Mouse (Mus musculus) lung, postnatal 0 days (tissue): ENCODE data around the gene Diras2. TPM values are rescaled to one million over a fixed set of nuclear protein-coding genes. Genes with fewer than 3 reads are reported as not detected.

Source experiments
- ATAC-seq: fragments of 200-750 bp; cut with Nextera tagmentation; 2 replicates; pipeline ENCODE4 v1.8.0; 2017; ENCODE audit warnings: moderate library complexity
- DNase-seq: peaks from one replicate; pipeline ENCODE4 v3.0.0-alpha.2; 2016; ENCODE audit warnings: low spot score
- H3K27ac ChIP-seq: fragments of 300-500 bp; sonication (generic); 2 replicates; pipeline ENCODE4 v1.5.1; 2014; ENCODE audit warnings: antibody characterized with exemption, mild to moderate bottlenecking, low read length, mixed read lengths
- H3K27me3 ChIP-seq: fragments of 300-500 bp; sonication (generic); replicated peaks from 2 replicates; pipeline ENCODE4 v1.6.1; 2014; ENCODE audit warnings: low read length, mixed read lengths; ENCODE audit not compliant: insufficient read depth
- H3K36me3 ChIP-seq: fragments of 300-500 bp; sonication (generic); 2 replicates; pipeline ENCODE4 v1.6.1; 2014; ENCODE audit warnings: low read length, mixed read lengths; ENCODE audit not compliant: insufficient read depth
- H3K4me1 ChIP-seq: fragments of 300-500 bp; sonication (generic); 2 replicates; pipeline ENCODE4 v1.6.1; 2014; ENCODE audit warnings: antibody characterized with exemption, low read depth, low read length, mixed read lengths; ENCODE audit not compliant: insufficient read depth
- H3K4me2 ChIP-seq: fragments of 300-500 bp; sonication (generic); replicated peaks from 2 replicates; pipeline ENCODE4 v1.6.1; 2014; ENCODE audit warnings: low read depth, mild to moderate bottlenecking, low read length, moderate library complexity, mixed read lengths
- H3K4me3 ChIP-seq: fragments of 300-500 bp; sonication (generic); 2 replicates; pipeline ENCODE4 v1.5.1; 2014; ENCODE audit warnings: low read depth, low read length
- H3K9ac ChIP-seq: fragments of 300-500 bp; sonication (generic); replicated peaks from 2 replicates; pipeline ENCODE4 v1.6.1; 2014; ENCODE audit warnings: low read depth, mild to moderate bottlenecking
- H3K9me3 ChIP-seq: fragments of 300-500 bp; sonication (generic); 2 replicates; pipeline ENCODE4 v1.6.1; 2016; ENCODE audit warnings: low read length, mixed read lengths
- CTCF ChIP-seq: IDR thresholded peaks from 2 replicates; pipeline ENCODE4 v1.5.1; 2016; ENCODE audit warnings: antibody characterized with exemption, mild to moderate bottlenecking
- EP300 ChIP-seq: IDR thresholded peaks from 2 replicates; pipeline ENCODE4 v1.6.1; 2016; ENCODE audit warnings: antibody characterized with exemption, mild to moderate bottlenecking, control low read depth
- WGBS: fragments of 180-500 bp; shearing (Covaris S2); extraction: QIAGEN DNeasy Blood & Tissue Kit; methylation state at CpG from one replicate; pipeline ENCODE4 v1.1.7; 2014; 5-methylcytosine and 5-hydroxymethylcytosine counted together
- polyA plus RNA-seq: library from polyadenylated mRNA; unstranded; fragments of >200 nt; fragmentation: Nextera tagmentation; extraction: Ambion mirVana; gene quantifications from 2 replicates; pipeline ENCODE4 v1.2.1, GENCODE M21; 2015

Diras2 gene
- polyA plus RNA-seq, 1 experiment from 2014 or later: 0.31 TPM

DNA sequence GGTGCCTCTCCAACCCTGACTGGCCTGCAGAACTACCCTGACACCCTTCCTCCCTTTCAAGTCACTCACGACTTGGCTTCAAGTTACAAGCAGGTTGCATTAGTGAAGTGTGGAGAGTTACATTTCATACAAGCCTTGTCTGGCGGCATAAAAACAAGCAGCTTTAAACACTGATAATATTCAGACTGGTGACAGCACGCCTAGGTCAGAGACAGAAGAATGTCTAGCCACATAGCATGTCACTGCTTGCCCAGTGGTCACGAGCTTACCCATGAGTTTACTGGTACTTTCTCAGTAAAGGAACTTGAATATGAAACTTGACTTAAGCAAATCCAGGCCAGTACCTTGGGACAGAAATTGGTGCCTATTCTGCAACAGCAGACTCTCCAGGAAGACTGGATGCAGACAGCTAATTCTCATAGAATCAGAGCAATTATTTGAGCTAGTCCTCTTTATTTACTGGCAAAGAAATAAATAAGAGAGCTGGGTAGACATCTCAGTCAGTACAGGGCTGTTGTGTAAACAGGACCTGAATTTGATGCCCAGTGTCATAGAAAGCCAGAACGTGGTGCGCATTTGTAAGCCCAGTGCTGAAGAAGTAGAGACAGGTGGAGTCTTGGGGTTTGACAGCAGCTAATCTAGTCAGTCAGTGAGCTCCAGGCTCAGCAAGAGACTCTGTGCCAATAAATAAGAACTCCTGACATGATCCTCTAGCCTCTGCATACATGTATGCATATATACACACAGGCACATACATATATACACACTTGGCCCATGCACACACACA is 4.6 kb downstream of the Diras2 start:
- no peak for TF ChIP-seq EP300
- no peak for TF ChIP-seq CTCF
- 61% methylated on average over 6 of the region's 6 CpGs for WGBS
- H3K9ac ChIP-seq: no peak overlapping the region
- H3K36me3 ChIP-seq: no peaks in the 10 kb centered on the region
- H3K4me3 ChIP-seq: no peak overlapping the region
- 0 out of 2 replicates have a peak, but pooled peaks cover 7% of the 10 kb centered on the region for H3K27me3 ChIP-seq
- no peak overlapping the region for H3K27ac ChIP-seq
- H3K4me1 ChIP-seq: no peaks in the 10 kb centered on the region
- H3K4me2 ChIP-seq: no peak overlapping the region
- DNase-seq (no peak), ATAC-seq (no peak)
- no peaks in the 10 kb centered on the region for H3K9me3 ChIP-seq

- Histone ChIP-seq H3K36me3 (no peaks in the 10 kb centered on the region), H3K27me3 (0 out of 2 replicates have a peak, but pooled peaks cover 7% of the 10 kb centered on the region), H3K4me3 (no peak overlapping the region), H3K4me1 (no peaks in the 10 kb centered on the region), H3K27ac (no peak overlapping the region), H3K4me2 (no peak overlapping the region), H3K9ac (no peak overlapping the region), H3K9me3 (no peaks in the 10 kb centered on the region)
- WGBS: 79% methylated on average over 11 of the region's 11 CpGs
- no peak for TF ChIP-seq EP300
- no peak for TF ChIP-seq CTCF
- DNase-seq (no peak), ATAC-seq (no peak)
Observed at GRCm38 (mm10) chr13:52524313-52524712, 6.8 kb downstream of the Diras2 start.

DNA sequence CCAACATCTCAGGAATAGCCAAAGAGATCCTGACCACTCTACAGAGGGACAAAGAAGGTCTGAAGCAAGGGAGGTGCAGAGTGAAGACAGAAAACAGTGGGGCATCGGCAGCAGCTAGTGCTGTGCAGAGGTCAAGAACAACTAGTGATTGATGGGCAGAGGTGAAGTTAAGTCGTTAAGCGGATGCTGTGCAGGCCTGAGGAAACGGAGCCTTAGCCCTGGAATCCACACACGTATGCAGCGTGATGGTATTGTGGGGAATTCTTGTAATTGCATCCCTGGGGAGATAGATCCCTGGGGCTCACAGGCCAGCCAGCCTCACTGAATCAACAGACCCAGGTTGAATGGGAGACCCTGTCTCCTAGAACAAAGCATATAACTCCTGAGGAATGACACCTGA is 9.9 kb downstream of the Diras2 start:
- no peak overlapping the region for H3K4me3 ChIP-seq
- H3K27ac ChIP-seq: no peak overlapping the region
- no peaks in the 10 kb centered on the region for H3K36me3 ChIP-seq
- no peaks in the 10 kb centered on the region for H3K27me3 ChIP-seq
- no peak for TF ChIP-seq EP300
- TF ChIP-seq CTCF: no peak
- H3K9me3 ChIP-seq: no peaks in the 10 kb centered on the region
- no peak overlapping the region for H3K9ac ChIP-seq
- DNase-seq: no peak
- 39% methylated on average over 6 of the region's 6 CpGs for WGBS
- no peak for ATAC-seq
- no peak overlapping the region for H3K4me2 ChIP-seq
- H3K4me1 ChIP-seq: no peaks in the 10 kb centered on the region

GRCm38 (mm10) chr13:52519425-52519824 is 11.7 kb downstream of the Diras2 start:
- Histone ChIP-seq H3K9ac (no peak overlapping the region), H3K27ac (no peak overlapping the region), H3K9me3 (no peaks in the 10 kb centered on the region), H3K4me1 (no peaks in the 10 kb centered on the region), H3K4me2 (no peak overlapping the region), H3K4me3 (no peak overlapping the region), H3K36me3 (no peaks in the 10 kb centered on the region), H3K27me3 (no peaks in the 10 kb centered on the region)
- TF ChIP-seq EP300 (no peak), CTCF (no peak)
- no peak for ATAC-seq
- DNase-seq: no peak
- WGBS: 82% methylated on average over 5 of the region's 5 CpGs

DNA sequence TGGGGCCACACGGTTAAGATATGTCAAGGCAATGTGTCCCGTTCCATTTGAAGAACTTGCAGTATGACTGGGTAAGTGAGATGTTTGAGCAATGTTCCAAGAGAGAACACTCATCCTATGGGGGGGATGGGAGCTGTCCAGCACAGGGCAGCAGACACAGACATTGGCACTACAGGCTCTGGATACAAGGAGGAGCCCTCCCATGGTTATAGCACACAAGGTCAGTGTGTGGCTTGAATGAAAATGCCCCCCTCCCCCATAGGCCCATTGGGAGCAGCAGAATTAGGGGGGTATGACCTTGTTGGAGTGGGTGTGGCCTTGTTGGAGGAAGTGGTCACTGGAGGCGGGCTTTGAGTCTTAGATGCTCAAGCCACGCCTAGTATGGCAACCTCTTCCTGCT is 12.7 kb downstream of the Diras2 start:
- ATAC-seq (no peak), DNase-seq (no peak)
- Histone ChIP-seq H3K4me3 (no peak overlapping the region), H3K27me3 (no peaks in the 10 kb centered on the region), H3K4me2 (no peak overlapping the region), H3K27ac (no peak overlapping the region), H3K9me3 (no peaks in the 10 kb centered on the region), H3K36me3 (no peaks in the 10 kb centered on the region), H3K4me1 (no peaks in the 10 kb centered on the region), H3K9ac (no peak overlapping the region)
- 77% methylated on average over 4 of the region's 4 CpGs for WGBS
- TF ChIP-seq EP300: no peak
- no peak for TF ChIP-seq CTCF

DNA sequence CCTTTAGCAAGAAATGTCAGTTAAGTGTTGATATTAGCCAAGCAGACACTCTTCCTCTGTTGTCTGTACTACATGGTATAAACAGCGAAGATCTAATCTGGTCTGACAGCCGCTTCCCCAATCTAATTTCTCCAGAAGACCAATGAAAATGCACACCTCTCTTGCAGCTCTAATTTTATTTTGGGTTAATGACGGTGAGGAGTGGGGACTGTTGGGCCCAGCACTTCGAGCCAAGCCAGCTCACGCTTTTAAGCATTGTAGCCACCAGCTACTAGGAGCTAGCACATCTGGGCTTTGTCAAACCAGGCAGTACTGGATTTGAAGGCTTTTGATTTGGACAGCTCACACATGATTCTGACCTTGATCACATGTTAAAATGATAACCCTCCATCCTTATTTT is 14.1 kb downstream of the Diras2 start:
- TF ChIP-seq CTCF: no peak
- no peak for TF ChIP-seq EP300
- H3K27me3 ChIP-seq: no peaks in the 10 kb centered on the region
- H3K9me3 ChIP-seq: no peaks in the 10 kb centered on the region
- ATAC-seq (no peak), DNase-seq (no peak)
- H3K4me2 ChIP-seq: no peak overlapping the region
- H3K27ac ChIP-seq: no peak overlapping the region
- no peaks in the 10 kb centered on the region for H3K36me3 ChIP-seq
- H3K4me1 ChIP-seq: no peaks in the 10 kb centered on the region
- H3K4me3 ChIP-seq: no peak overlapping the region
- no peak overlapping the region for H3K9ac ChIP-seq
- WGBS: 65% methylated on average over 5 of the region's 5 CpGs

- Histone ChIP-seq H3K4me3 (no peak overlapping the region), H3K4me1 (no peaks in the 10 kb centered on the region), H3K27me3 (no peaks in the 10 kb centered on the region), H3K9me3 (no peaks in the 10 kb centered on the region), H3K9ac (no peak overlapping the region), H3K4me2 (no peak overlapping the region), H3K27ac (no peak overlapping the region), H3K36me3 (no peaks in the 10 kb centered on the region)
- DNase-seq (no peak), ATAC-seq (no peak)
- TF ChIP-seq CTCF: no peak
- TF ChIP-seq EP300: no peak
- 84% methylated on average over 4 of the region's 4 CpGs for WGBS
Observed at GRCm38 (mm10) chr13:52516561-52516960, 14.5 kb downstream of the Diras2 start.
